Mouse (Mus musculus) left cerebral cortex, adult 8-10 months (tissue): ENCODE measurements around the gene Neurl3. TPM values are rescaled to one million over a fixed set of nuclear protein-coding genes. Genes with fewer than 3 reads are reported as not detected.

ENCODE experiments used
- DNase-seq, 2 experiments: peaks; one replicate each; pipeline ENCODE4 v3.0.0; 2022; ENCODE audit warnings: low spot score in 2 of 2
- total RNA-seq, 4 experiments: library from RNA; stranded (reverse); gene quantifications; 2 replicates each; pipeline ENCODE4 v1.2.4; 2022

The Neurl3 gene
- total RNA-seq, 4 experiments from 2014 or later, result 0.78 to 1.5 (median 0.92) TPM

- DNase-seq, result no peak
Measured at GRCm38 (mm10) chr1:36258631-36259030, 15.8 kb downstream of the Neurl3 start.

GRCm38 (mm10) chr1:36257276-36257675, 17.2 kb downstream of the Neurl3 start:
- no peak for DNase-seq

- no peak for DNase-seq
Measured at GRCm38 (mm10) chr1:36255871-36256640, 18.4 kb downstream of the Neurl3 start.

- no peak for DNase-seq
Measured at GRCm38 (mm10) chr1:36254635-36255360, 19.7 kb downstream of the Neurl3 start.

- peak in 1 of 2 experiments; percentile 40 for DNase-seq
Measured at GRCm38 (mm10) chr1:36252791-36253190, 21.7 kb downstream of the Neurl3 start.

- DNase-seq, result no peak
Measured at GRCm38 (mm10) chr1:36251426-36251825, 23.1 kb downstream of the Neurl3 start.

GRCm38 (mm10) chr1:36246688-36247087, 27.8 kb downstream of the Neurl3 start:
- DNase-seq, result no peak

- no peak for DNase-seq
Measured at GRCm38 (mm10) chr1:36244828-36245215, 29.7 kb downstream of the Neurl3 start.

- peak; percentile 72 to 93 for DNase-seq
Measured at GRCm38 (mm10) chr1:36244058-36244827, 30.2 kb downstream of the Neurl3 start, which contains the start of gene Uggt1. Uggt1 (minus strand) TSS chr1:36244720.

GRCm38 (mm10) chr1:36243447-36244057, 30.9 kb downstream of the Neurl3 start:
- DNase-seq, result no peak

GRCm38 (mm10) chr1:36241903-36242429, 32.5 kb downstream of the Neurl3 start:
- DNase-seq, result no peak

- no peak for DNase-seq
Measured at GRCm38 (mm10) chr1:36240176-36240575, 34.3 kb downstream of the Neurl3 start.

- DNase-seq, result no peak
Measured at GRCm38 (mm10) chr1:36239396-36239795, 35.1 kb downstream of the Neurl3 start.

- DNase-seq, result no peak
Measured at GRCm38 (mm10) chr1:36235855-36236254, 38.6 kb downstream of the Neurl3 start.

GRCm38 (mm10) chr1:36235057-36235639, 39.3 kb downstream of the Neurl3 start:
- DNase-seq, result no peak

GRCm38 (mm10) chr1:36233218-36233617, 41.3 kb downstream of the Neurl3 start:
- no peak for DNase-seq

GRCm38 (mm10) chr1:36230919-36231705, 43.4 kb downstream of the Neurl3 start:
- DNase-seq, result no peak

- DNase-seq, result no peak
Measured at GRCm38 (mm10) chr1:36228461-36228860, 46.0 kb downstream of the Neurl3 start.

- no peak for DNase-seq
Measured at GRCm38 (mm10) chr1:36224648-36225047, 49.8 kb downstream of the Neurl3 start.
